Mouse (Mus musculus) embryonic facial prominence, embryonic 13.5 days (tissue): ENCODE data around the gene Fzd1. TPM values are rescaled to one million over a fixed set of nuclear protein-coding genes. Genes with fewer than 3 reads are reported as not detected.

ENCODE experiments used
- ATAC-seq: fragments of 200-750 bp; cut with Nextera tagmentation; 2 replicates; pipeline ENCODE4 v1.8.0; 2017; ENCODE audit warnings: low read depth; ENCODE audit not compliant: insufficient number of reproducible peaks, insufficient read depth, low FRiP score, low TSS enrichment
- H3K27ac ChIP-seq: fragments of 300-500 bp; sonication (generic); 2 replicates; pipeline ENCODE4 v1.5.1; 2015; ENCODE audit warnings: moderate library complexity, mild to moderate bottlenecking, inconsistent platforms
- H3K27me3 ChIP-seq: fragments of 300-500 bp; sonication (generic); 2 replicates; pipeline ENCODE4 v1.6.1; 2015; ENCODE audit warnings: mild to moderate bottlenecking, inconsistent platforms
- H3K36me3 ChIP-seq: fragments of 300-500 bp; sonication (generic); 2 replicates; pipeline ENCODE4 v1.6.1; 2015; ENCODE audit warnings: mild to moderate bottlenecking, inconsistent platforms
- H3K4me1 ChIP-seq: fragments of 300-500 bp; sonication (generic); 2 replicates; pipeline ENCODE4 v1.6.1; 2015; ENCODE audit warnings: inconsistent platforms
- H3K4me2 ChIP-seq: fragments of 300-500 bp; sonication (generic); 2 replicates; pipeline ENCODE4 v1.6.1; 2015; ENCODE audit warnings: moderate library complexity, mild to moderate bottlenecking, inconsistent platforms
- H3K4me3 ChIP-seq: fragments of 300-500 bp; sonication (generic); 2 replicates; pipeline ENCODE4 v1.5.1; 2015; ENCODE audit warnings: mild to moderate bottlenecking, inconsistent platforms
- H3K9ac ChIP-seq: fragments of 300-500 bp; sonication (generic); 2 replicates; pipeline ENCODE4 v1.6.1; 2015; ENCODE audit warnings: mild to moderate bottlenecking, inconsistent platforms
- H3K9me3 ChIP-seq: fragments of 300-500 bp; sonication (generic); 2 replicates; pipeline ENCODE4 v1.6.1; 2016; ENCODE audit warnings: inconsistent platforms
- WGBS: fragments of 180-500 bp; shearing (Covaris S2); methylation state at CpG from one replicate; pipeline ENCODE4 v1.1.7; 2015; ENCODE audit warnings: mixed read lengths; 5-methylcytosine and 5-hydroxymethylcytosine counted together
- polyA plus RNA-seq: library from polyadenylated mRNA; unstranded; fragments of >200 nt; fragmentation: Nextera tagmentation; extraction: Ambion mirVana; gene quantifications from 2 replicates; pipeline ENCODE4 v1.2.1, GENCODE M21; 2015

Fzd1 gene
- 22.6 and 25.6 TPM in 2 replicates for polyA plus RNA-seq

GRCm38 (mm10) chr5:4757902-4758301 lies at the start of gene Fzd1:
Gene Fzd1, minus strand, starts transcription at chr5:4758035.
- H3K9me3 ChIP-seq, result no peaks in the 10 kb centered on the region
- H3K4me2 ChIP-seq, result peak within 1 kb of the TSS; percentile 94
- H3K27me3 ChIP-seq, result no peaks in the 10 kb centered on the region
- peaks cover 32% of the 10 kb centered on the region for H3K4me1 ChIP-seq
- H3K27ac ChIP-seq, result peak within 1 kb of the TSS; percentile 99
- peak within 1 kb of the TSS; percentile 97 for H3K9ac ChIP-seq
- ATAC-seq, result peak; percentile 92
- peaks cover 4% of the 10 kb centered on the region; the same call in 1 of the 2 replicates for H3K36me3 ChIP-seq
- WGBS, result under 1% methylated on average over 33 of the region's 33 CpGs
- peak within 1 kb of the TSS; percentile 86 for H3K4me3 ChIP-seq

- H3K36me3 ChIP-seq, result peaks cover 3% of the 10 kb centered on the region; the same call in 1 of the 2 replicates
- peaks cover 16% of the 10 kb centered on the region for H3K4me1 ChIP-seq
- no peak for ATAC-seq
- WGBS, result 35% methylated on average over 4 of the region's 4 CpGs
- no peaks in the 10 kb centered on the region for H3K27me3 ChIP-seq
- H3K27ac ChIP-seq, result no peak overlapping the region
- H3K4me3 ChIP-seq, result no peak overlapping the region
- no peak overlapping the region for H3K4me2 ChIP-seq
- no peak overlapping the region for H3K9ac ChIP-seq
- H3K9me3 ChIP-seq, result no peaks in the 10 kb centered on the region
Measured at GRCm38 (mm10) chr5:4805228-4805627, 47.4 kb upstream of the Fzd1 start.

GRCm38 (mm10) chr5:4803708-4804107 lies 45.9 kb upstream of the Fzd1 start:
- Histone ChIP-seq H3K27me3 (no peaks in the 10 kb centered on the region), H3K36me3 (peaks cover 3% of the 10 kb centered on the region; the same call in 1 of the 2 replicates), H3K4me3 (no peak overlapping the region), H3K27ac (no peak overlapping the region), H3K9me3 (no peaks in the 10 kb centered on the region), H3K4me1 (peaks cover 16% of the 10 kb centered on the region), H3K9ac (no peak overlapping the region), H3K4me2 (no peak overlapping the region)
- 68% methylated on average over 5 of the region's 5 CpGs for WGBS
- no peak for ATAC-seq

- no peak overlapping the region for H3K4me2 ChIP-seq
- no peaks in the 10 kb centered on the region for H3K27me3 ChIP-seq
- H3K36me3 ChIP-seq, result peaks cover 3% of the 10 kb centered on the region; the same call in 1 of the 2 replicates
- peaks cover 16% of the 10 kb centered on the region for H3K4me1 ChIP-seq
- no peaks in the 10 kb centered on the region for H3K9me3 ChIP-seq
- no peak overlapping the region for H3K4me3 ChIP-seq
- no peak overlapping the region for H3K9ac ChIP-seq
- no peak overlapping the region for H3K27ac ChIP-seq
- no peak for ATAC-seq
Measured at GRCm38 (mm10) chr5:4801971-4802370, 44.1 kb upstream of the Fzd1 start.

- H3K4me3 ChIP-seq, result no peak overlapping the region
- no peak overlapping the region for H3K9ac ChIP-seq
- H3K4me2 ChIP-seq, result no peak overlapping the region
- H3K27me3 ChIP-seq, result no peaks in the 10 kb centered on the region
- H3K36me3 ChIP-seq, result peaks cover 3% of the 10 kb centered on the region; the same call in 1 of the 2 replicates
- no peaks in the 10 kb centered on the region for H3K9me3 ChIP-seq
- ATAC-seq, result no peak
- WGBS, result 62% methylated on average over 8 of the region's 8 CpGs
- peaks cover 16% of the 10 kb centered on the region for H3K4me1 ChIP-seq
- no peak overlapping the region for H3K27ac ChIP-seq
Measured at GRCm38 (mm10) chr5:4801096-4801850, 43.4 kb upstream of the Fzd1 start.

GRCm38 (mm10) chr5:4791219-4791618 lies 33.4 kb upstream of the Fzd1 start:
- peaks cover 6% of the 10 kb centered on the region; the same call in 1 of the 2 replicates for H3K4me1 ChIP-seq
- no peaks in the 10 kb centered on the region for H3K36me3 ChIP-seq
- WGBS, result 52% methylated on average over 3 of the region's 3 CpGs
- no peaks in the 10 kb centered on the region for H3K9me3 ChIP-seq
- H3K4me2 ChIP-seq, result no peak overlapping the region
- ATAC-seq, result no peak
- no peaks in the 10 kb centered on the region for H3K27me3 ChIP-seq
- no peak overlapping the region for H3K4me3 ChIP-seq
- no peak overlapping the region for H3K27ac ChIP-seq
- no peak overlapping the region for H3K9ac ChIP-seq

GRCm38 (mm10) chr5:4790265-4790664 lies 32.4 kb upstream of the Fzd1 start:
- no peaks in the 10 kb centered on the region for H3K9me3 ChIP-seq
- H3K27ac ChIP-seq, result no peak overlapping the region
- peaks cover 6% of the 10 kb centered on the region; the same call in 1 of the 2 replicates for H3K4me1 ChIP-seq
- no peak overlapping the region for H3K4me3 ChIP-seq
- no peak overlapping the region for H3K9ac ChIP-seq
- WGBS, result 89% methylated on average over 4 of the region's 4 CpGs
- H3K36me3 ChIP-seq, result no peaks in the 10 kb centered on the region
- H3K27me3 ChIP-seq, result no peaks in the 10 kb centered on the region
- no peak overlapping the region for H3K4me2 ChIP-seq
- no peak for ATAC-seq

GRCm38 (mm10) chr5:4788484-4788883 lies 30.6 kb upstream of the Fzd1 start:
- H3K4me1 ChIP-seq, result peaks cover 6% of the 10 kb centered on the region; the same call in 1 of the 2 replicates
- WGBS, result 79% methylated on average over 3 of the region's 3 CpGs
- ATAC-seq, result no peak

GRCm38 (mm10) chr5:4786816-4787215 lies 29.0 kb upstream of the Fzd1 start:
- no peak overlapping the region for H3K27ac ChIP-seq
- no peak overlapping the region for H3K4me3 ChIP-seq
- no peaks in the 10 kb centered on the region for H3K9me3 ChIP-seq
- no peak for ATAC-seq
- no peak overlapping the region for H3K9ac ChIP-seq
- WGBS, result 75% methylated on average over 3 of the region's 3 CpGs
- no peaks in the 10 kb centered on the region for H3K36me3 ChIP-seq
- H3K27me3 ChIP-seq, result no peaks in the 10 kb centered on the region
- no peak overlapping the region for H3K4me2 ChIP-seq
- peaks cover 6% of the 10 kb centered on the region; the same call in 1 of the 2 replicates for H3K4me1 ChIP-seq

More at GRCm38 (mm10) chr5:4788484-4788883, 30.6 kb upstream of the Fzd1 start:
- Histone ChIP-seq H3K27me3 (no peaks in the 10 kb centered on the region), H3K4me2 (no peak overlapping the region), H3K27ac (no peak overlapping the region), H3K4me3 (no peak overlapping the region), H3K36me3 (no peaks in the 10 kb centered on the region), H3K9ac (no peak overlapping the region), H3K9me3 (no peaks in the 10 kb centered on the region)

GRCm38 (mm10) chr5:4778274-4778673 lies 20.4 kb upstream of the Fzd1 start:
- no peak overlapping the region for H3K4me2 ChIP-seq
- H3K4me1 ChIP-seq, result no peaks in the 10 kb centered on the region
- no peak overlapping the region for H3K27ac ChIP-seq
- H3K27me3 ChIP-seq, result no peaks in the 10 kb centered on the region
- 81% methylated on average over 3 of the region's 3 CpGs for WGBS
- ATAC-seq, result no peak
- H3K9ac ChIP-seq, result no peak overlapping the region
- no peaks in the 10 kb centered on the region for H3K9me3 ChIP-seq
- no peak overlapping the region for H3K4me3 ChIP-seq
- H3K36me3 ChIP-seq, result no peaks in the 10 kb centered on the region

- Histone ChIP-seq H3K36me3 (no peaks in the 10 kb centered on the region), H3K9me3 (no peaks in the 10 kb centered on the region)
- WGBS, result 55% methylated on average over 2 of the region's 2 CpGs
Measured at GRCm38 (mm10) chr5:4776495-4776894, 18.7 kb upstream of the Fzd1 start.

GRCm38 (mm10) chr5:4773090-4773772 lies 15.4 kb upstream of the Fzd1 start:
- Histone ChIP-seq H3K9ac (no peak overlapping the region), H3K4me2 (no peak overlapping the region), H3K4me3 (no peak overlapping the region), H3K27me3 (no peaks in the 10 kb centered on the region), H3K36me3 (no peaks in the 10 kb centered on the region), H3K4me1 (no peaks in the 10 kb centered on the region), H3K27ac (no peak overlapping the region), H3K9me3 (no peaks in the 10 kb centered on the region)
- ATAC-seq, result no peak
- WGBS, result 48% methylated on average over 9 of the region's 9 CpGs

More at GRCm38 (mm10) chr5:4776495-4776894, 18.7 kb upstream of the Fzd1 start:
- no peaks in the 10 kb centered on the region for H3K27me3 ChIP-seq
- no peak overlapping the region for H3K27ac ChIP-seq
- no peak for ATAC-seq
- no peaks in the 10 kb centered on the region for H3K4me1 ChIP-seq
- no peak overlapping the region for H3K4me3 ChIP-seq
- no peak overlapping the region for H3K9ac ChIP-seq
- no peak overlapping the region for H3K4me2 ChIP-seq
